Mouse (Mus musculus) testis, postnatal 10 days (tissue): ENCODE results near the gene Nfyc.
A peak's percentile ranks its signal among the peaks of the same experiment; 100 is the strongest.

Experiments used
- DNase-seq: peaks from one replicate; pipeline ENCODE4 v3.0.0; 2021; ENCODE audit warnings: low spot score

Nfyc gene

DNA sequence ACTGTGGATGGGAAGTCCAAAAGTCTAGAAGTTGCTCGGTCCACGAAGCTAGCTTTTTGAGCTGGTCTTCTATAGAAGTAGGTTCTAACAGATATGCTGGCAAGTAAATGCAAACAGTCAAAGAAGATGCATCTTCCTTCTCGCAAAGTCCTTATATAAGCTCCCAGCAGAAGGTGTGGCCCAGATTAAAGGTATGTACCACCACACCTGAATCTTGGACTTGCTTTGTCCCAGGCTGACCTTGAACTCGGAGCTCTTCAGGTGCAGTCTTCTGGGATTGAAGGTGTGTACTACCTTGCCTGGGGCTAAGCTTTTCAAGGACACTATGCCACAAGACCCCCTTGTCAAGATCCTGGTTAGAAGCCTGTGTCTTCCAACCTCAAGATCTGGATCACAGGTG lies at the start of gene Nfyc:
TSS of gene Nfyc (minus strand) at position 101 of the 400 bp plus-strand sequence.
- DNase-seq, result no peak

DNA sequence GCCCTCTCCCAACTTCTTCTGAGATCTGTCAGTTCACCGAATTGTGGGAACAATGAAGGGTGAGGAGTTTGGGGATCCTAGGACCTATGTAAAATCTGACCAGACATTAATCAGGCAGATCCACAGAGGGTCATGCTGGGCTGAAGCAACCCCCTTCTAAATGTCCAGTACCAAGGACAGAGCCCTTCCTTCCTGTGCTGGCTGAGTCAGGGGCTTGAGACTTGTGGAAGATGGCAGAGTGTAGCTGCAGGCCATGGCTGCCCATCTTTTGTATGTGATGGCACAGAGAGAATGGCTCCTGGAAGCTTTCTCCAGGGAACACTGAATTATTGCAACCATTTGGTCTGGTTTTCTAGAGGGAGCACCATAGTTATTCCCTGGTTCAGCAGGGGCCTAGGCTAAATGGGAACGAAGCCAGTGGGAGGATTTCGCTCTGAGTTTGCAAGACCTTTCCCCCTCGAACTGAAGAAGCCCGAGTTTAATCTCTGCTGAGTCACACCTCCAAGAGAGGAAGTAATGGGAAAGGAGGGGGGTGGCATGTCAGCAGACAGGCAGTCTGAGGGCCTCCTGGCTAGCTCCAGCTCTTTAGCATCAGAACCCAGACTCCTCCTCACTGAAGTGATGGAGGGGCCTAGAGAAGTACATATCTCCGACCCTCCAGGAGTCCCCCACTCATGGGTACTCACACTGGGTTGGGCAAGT lies 49.5 kb upstream of the Nfyc start:
- DNase-seq, result no peak

DNA sequence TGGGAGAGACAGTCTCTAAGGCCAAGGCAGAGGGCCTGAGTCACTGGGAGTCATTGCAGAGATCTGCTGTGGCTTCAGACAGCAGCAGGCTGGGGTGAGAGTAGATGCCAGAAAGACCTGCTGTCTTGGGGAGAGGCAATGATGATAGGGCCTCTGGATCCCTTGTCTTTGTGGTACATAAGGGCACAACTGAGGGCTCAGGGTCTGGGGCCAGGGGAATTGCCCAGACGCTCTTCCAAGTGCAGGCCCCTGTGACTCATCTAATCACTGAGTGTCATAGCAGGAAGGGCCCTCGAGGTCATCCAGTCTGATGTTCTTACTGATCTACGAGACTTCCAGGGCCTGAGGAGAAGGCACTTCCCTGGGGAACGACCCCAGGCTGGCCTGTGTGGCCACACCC lies 48.0 kb upstream of the Nfyc start:
- no peak for DNase-seq

DNA sequence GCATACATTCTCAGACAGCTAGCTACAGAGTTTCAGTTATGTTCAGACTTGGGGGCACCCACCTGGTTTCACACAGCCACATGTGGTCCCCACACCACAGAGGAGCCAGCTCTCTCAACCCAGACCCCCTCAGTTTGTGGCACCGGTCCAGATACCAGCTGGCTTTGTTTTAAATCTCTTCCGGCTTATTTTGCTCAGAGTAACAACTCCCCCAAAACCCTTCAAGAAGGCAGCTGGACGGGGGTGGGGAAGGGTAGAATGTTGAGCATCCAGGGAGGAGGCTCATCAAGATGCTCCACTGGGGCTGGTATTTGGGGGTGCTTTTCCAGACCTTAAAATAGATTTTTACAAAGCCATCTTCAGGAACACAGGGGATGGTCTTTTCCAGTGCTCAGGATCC lies 47.4 kb upstream of the Nfyc start:
- DNase-seq, result no peak

GRCm38 (mm10) chr4:120875961-120876360 lies 44.6 kb upstream of the Nfyc start:
- DNase-seq, result no peak

DNA sequence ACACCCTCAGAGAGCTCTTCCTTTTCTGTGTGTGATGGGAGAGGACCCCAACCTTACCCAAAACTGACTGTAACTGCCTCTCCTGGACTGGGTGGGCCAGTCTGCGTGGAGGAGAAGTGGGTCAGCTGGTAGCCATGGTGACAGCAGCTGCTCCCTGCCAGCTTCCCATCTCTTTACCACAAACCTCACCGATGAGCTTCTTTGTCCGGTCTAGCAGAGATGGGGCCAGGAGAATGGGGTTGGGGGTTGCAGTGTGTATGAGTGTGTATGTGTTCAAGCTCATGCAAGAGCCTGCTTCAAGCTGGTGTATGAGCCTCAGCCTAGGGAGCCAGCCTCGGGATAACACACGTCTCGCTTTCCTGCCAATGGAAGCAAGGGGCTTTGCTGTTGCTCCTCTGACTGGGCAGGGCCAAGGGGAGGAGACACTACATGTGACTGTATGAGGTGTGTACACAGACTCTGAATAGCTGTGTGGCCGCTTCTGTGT lies 38.9 kb upstream of the Nfyc start:
- no peak for DNase-seq

GRCm38 (mm10) chr4:120868988-120869387 lies 37.6 kb upstream of the Nfyc start:
- DNase-seq, result no peak

DNA sequence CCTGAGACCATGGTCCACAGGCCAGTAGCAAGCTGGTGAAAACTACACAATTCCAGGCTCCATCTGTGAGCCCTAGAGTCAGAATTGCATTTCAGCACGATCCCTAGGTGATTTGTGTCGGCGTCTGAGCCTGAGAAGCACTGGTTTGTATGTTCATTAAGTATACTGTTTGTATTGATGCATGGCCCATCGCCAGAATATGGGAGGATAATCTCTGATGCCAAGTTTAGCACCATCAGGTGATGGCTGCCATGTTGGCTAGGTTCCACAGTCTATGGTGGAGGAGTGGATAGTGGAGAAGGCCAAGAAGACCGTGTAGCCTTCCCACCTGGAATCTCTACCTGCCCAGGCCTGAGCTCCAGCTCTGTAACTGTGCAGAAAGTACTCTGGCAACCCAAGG lies 36.9 kb upstream of the Nfyc start:
- DNase-seq, result no peak

- peak; percentile 75 for DNase-seq
Measured at GRCm38 (mm10) chr4:120866211-120866610, 34.8 kb upstream of the Nfyc start.

GRCm38 (mm10) chr4:120859865-120860264 lies 28.5 kb upstream of the Nfyc start:
- no peak for DNase-seq

- DNase-seq, result no peak
Measured at GRCm38 (mm10) chr4:120856376-120856775, 25.0 kb upstream of the Nfyc start.

DNA sequence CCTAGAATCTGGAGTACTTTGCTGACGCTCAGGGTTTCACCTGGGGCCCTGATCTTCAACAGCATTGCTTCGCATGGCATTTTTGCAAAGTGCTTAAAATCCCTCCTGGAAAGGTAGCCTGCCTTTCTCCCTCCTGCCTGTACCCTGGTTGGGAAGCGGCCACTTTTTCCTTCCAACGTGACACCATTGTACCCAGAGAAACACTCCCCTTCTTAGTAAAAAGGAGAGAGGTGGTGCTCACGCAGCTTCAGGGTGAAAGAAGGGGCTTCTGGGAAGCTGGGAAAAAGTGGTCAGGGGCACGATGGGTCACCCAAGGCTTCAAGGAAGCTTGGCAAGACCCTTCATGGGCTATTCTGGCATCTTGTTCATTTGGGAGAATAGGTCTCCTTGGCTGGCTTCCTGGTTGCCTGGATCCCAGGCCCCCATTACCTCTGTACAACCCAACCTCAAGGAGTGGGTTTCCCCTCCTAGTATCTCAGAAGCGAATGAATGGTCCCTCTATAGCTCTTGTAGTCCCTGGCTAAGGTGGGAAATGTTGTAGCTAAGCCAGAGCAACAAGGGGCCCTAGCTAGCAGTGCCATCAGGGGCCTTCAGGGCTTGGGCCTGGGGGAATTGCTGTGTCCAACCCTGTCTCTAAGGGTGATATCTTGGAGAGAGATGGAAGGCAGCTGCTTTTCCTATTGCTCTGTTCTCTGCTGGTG lies 24.1 kb upstream of the Nfyc start:
- no peak for DNase-seq

DNA sequence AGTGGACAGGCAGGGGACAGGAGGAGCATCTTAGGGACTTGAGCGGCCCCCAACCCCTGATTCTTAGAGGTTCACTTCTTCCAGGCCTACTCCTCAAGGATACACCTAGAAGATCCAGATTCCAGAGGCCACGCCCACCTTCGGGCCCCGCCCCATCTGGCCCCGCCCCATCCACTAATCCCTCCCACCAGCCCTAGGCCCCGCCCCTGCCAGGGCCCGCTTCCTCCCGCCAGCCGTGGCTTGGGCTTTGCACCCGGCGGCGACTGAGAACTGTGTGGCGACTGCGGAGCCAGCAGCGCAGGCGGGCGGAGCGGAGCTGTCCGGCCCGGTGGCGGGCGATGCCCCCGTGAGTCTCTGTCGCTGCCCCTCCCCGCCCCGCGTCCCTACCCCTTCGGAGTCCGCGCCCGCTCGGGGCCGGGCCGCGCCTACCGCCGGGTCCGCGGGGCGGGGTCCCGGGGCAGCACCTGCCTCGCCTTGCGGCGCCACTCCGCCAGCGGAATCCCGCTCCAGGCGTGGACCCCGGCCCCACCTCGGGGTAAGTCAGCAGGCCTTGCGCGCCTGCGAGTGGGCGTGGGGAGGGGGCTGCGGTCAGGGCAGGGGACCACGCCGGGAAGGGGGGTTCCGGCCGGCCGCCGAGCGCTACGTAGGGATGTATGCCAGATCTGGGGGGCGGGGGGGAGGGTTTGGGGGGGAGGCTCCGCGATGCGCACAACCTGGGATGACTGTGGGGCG lies 23.4 kb upstream of the Nfyc start, which contains the start of gene Rims3:
TSS of gene Rims3 (plus strand) at position 229 of the 732 bp plus-strand sequence.
- DNase-seq, result peak; percentile 77

- peak; percentile 86 for DNase-seq
Measured at GRCm38 (mm10) chr4:120850946-120851345, 19.6 kb upstream of the Nfyc start.

- DNase-seq, result no peak
Measured at GRCm38 (mm10) chr4:120849451-120849850, 18.1 kb upstream of the Nfyc start.

DNA sequence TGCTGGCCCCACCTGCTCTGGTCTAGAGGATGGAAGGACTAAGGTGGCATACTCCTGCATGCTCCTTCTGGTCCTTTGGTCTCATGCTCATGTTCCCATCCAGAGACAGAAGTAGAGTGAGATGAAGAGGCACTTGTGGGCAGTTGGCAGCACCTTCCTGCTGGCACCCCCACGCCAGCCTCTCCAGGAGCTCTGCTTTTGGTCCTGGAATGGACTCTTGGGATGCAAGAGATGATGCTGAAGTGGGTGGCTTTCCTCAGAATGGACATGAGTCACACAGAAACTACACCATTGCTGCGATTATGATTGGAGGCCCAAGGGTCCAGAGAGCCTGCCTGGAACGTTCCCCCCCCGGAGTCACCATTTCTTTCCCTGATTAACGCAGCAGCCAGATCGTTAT lies 17.5 kb upstream of the Nfyc start:
- no peak for DNase-seq

DNA sequence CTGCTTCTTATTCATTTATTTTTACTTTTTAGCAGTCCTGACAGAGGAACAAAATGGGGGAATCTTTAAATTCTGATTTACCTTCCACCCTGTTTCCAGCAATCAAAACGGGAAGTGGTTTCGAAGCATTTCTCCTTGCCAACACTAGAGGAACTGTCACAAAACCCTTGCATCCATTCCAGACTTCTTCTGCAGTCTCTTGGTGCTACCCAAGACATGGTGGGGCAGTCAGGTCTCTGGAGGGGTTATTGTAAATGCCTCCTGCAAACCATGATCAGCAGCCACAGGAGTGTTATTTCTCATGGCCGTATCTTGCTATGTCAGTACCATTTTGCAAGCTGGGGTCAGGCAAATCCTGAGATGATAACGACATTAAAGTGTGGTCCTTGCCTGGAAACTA lies 13.7 kb upstream of the Nfyc start:
- DNase-seq, result no peak

DNA sequence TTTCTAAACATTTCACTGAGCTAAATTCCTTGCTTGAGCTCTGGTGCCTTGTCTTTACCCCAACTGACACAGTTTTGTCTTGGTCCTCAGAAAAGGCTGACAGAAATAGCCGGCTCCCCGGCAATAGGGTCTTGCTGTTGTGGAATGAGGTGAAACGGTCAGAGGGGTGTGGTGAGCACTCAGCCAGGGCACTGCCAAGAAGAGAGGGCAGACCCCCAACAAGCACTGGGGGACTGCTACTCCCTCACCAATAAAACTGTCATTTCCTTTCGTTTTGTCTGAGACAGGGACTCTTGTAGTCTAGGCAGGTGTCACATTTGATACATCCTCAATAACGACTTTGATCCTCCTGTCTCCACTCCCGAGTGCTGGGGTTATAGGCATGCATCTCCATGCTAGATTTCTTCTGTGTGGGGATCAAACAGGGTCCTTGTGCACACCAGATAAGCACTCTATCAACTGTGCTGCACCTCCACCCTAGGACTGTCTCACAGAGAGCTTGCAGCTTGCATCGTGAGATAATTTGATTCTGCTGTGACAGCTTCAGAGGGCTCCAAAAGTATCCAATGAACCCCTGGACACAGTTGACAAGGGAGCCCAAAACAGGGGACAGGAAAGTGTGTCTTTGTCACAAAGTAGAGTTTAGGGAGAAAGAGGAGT lies 13.2 kb upstream of the Nfyc start:
- no peak for DNase-seq

DNA sequence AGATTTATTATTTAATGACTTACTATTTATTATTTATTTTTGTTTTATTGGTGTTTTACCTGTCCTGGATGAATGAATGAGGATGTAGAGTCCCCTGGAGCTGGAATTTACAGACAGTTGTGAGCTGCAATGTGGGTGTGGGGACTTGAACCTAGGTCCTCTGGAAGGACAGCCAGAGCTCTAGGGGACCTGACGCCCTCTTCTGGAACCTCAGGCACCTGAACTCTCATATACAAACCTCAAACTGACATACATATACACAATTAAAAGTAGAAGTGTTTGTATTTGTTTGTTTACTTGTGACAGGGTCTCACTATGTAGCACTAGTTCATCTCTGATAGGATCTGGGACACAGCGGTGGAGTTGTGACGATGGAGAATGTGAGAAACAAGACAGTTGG lies 10.0 kb upstream of the Nfyc start:
- no peak for DNase-seq

- no peak for DNase-seq
Measured at GRCm38 (mm10) chr4:120830767-120831166, 605 bp downstream of the Nfyc start.

DNA sequence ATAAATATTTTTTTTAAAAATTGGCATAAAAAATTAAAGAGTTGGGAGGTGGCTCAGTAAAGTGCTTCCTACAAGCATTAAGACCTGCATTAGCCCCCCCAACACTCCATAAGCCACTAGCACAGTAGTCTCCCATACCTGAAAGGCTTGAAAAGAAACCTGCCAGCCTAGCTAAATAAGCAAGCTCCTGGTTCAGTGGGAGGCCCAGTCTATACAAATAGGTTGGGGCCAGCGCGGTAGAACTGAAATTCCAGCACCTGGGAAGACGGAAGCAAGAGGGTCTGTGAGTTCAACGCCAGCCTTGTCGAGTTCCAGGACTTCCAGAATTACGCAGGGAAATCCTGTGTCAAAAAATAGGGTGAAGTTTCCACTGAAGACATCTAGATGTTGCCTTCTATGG lies 5.0 kb downstream of the Nfyc start:
- DNase-seq, result no peak

- DNase-seq, result peak; percentile 99
Measured at GRCm38 (mm10) chr4:120825577-120826326, 5.6 kb downstream of the Nfyc start.
